Mouse (Mus musculus) lung, adult 2 months (tissue): ENCODE results near the gene Eps15. TPM values are rescaled to one million over a fixed set of nuclear protein-coding genes. Genes with fewer than 3 reads are reported as not detected.

Experiments
- DNase-seq: peaks from one replicate; pipeline ENCODE4 v3.0.0; 2022
- H3K4me1 ChIP-seq: fragments of 200-500 bp; 2 replicates; pipeline ENCODE4 v1.6.1; 2011; ENCODE audit warnings: low read length; ENCODE audit not compliant: control insufficient read depth, insufficient read depth
- H3K4me3 ChIP-seq: fragments of 200-500 bp; replicated peaks from 2 replicates; pipeline ENCODE3; 2011; ENCODE audit warnings: low read depth, mild to moderate bottlenecking, control low read depth, low read length; ENCODE audit errors: extremely low read depth
- CTCF ChIP-seq: fragments of 200-500 bp; IDR thresholded peaks from 2 replicates; pipeline ENCODE4 v1.5.1; 2011; ENCODE audit warnings: mild to moderate bottlenecking, low read length, control low read depth; ENCODE audit not compliant: insufficient read depth
- POLR2A ChIP-seq: fragments of 200-500 bp; IDR thresholded peaks from 2 replicates; pipeline ENCODE4 v1.6.1; 2011; ENCODE audit warnings: low read depth, mild to moderate bottlenecking, control low read depth, low read length, borderline replicate concordance; ENCODE audit errors: extremely low read depth
- WGBS: fragments of 180-500 bp; shearing (Covaris S2); methylation state at CpG from one replicate; pipeline ENCODE4 v1.1.7; 2018; 5-methylcytosine and 5-hydroxymethylcytosine counted together
- polyA plus RNA-seq: library from polyadenylated mRNA; depleted of rRNA; stranded (reverse); fragments of >200 nt; gene quantifications from 2 replicates; pipeline ENCODE4 v1.2.3, GENCODE M21; 2012

Gene Eps15
- polyA plus RNA-seq, 1 experiment = 18.9 TPM

DNA sequence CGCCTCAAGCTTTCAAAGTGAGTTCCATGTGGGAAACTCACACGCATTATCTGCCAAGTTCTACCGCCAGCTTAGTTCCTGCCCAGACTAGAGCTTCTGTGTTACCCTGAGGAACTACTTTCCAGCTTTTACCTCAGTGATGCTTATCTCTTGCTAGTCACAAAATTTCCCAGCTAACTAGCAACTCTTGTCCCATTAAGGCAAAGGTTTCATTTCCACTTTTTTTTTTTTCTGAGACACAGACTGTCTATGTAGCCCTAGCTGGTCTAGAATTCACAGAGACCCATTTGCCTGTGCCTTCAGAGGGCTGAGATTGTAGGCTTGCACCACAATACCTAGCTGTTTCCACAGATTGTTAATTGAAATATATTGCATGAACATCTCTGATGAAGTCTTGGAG is 12.6 kb upstream of the Eps15 start:
- TF ChIP-seq POLR2A (no peak), CTCF (no peak)
- Histone ChIP-seq H3K4me1 (no peaks in the 10 kb centered on the region), H3K4me3 (no peak overlapping the region)
- DNase-seq = no peak
- 85% methylated on average over 3 of the region's 3 CpGs for WGBS

DNA sequence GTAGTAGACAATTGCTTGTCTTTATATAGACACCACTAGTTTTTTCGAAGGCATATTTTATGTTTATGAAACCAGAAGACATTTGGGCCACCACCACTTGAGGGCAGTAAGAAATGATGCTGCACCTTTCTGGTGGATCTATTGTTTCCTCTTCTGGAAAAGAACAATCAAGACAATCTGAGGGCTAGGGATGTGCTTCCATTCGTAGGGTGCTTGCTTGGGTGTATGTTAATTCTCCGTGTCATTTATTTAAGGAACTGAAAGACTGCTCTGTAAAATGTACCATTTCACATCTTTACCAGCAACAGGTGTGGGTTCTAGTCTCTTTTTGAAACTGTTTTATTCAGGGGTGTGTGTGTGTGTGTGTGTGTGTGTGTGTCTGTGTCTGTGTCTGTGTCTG is 11.2 kb upstream of the Eps15 start:
- TF ChIP-seq POLR2A = no peak
- no peak for TF ChIP-seq CTCF
- Histone ChIP-seq H3K4me1 (no peaks in the 10 kb centered on the region; the same call in 1 of the 2 replicates), H3K4me3 (no peak overlapping the region)
- WGBS = 63% methylated on average over 3 of the region's 3 CpGs
- no peak for DNase-seq

DNA sequence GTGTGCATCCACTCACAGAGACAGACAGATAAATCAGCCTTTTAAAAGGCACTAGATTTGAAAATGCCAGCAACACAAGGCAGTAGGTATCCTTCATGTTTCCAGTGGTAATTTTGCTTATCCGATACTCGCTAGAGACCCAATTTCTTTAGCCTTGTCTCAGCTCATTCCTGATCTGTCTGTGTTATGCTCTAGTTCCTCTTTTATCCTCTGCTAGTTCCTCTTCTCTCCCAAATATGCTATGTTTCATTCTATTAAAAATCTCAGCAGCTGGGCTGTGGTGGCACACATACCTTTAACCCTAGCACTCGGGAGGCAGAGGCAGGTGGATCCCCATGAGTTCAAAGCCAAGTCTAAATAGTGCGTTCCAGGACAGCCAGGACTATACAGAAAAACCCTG is 8.3 kb upstream of the Eps15 start:
- 86% methylated on average over 4 of the region's 4 CpGs for WGBS
- TF ChIP-seq POLR2A = no peak
- TF ChIP-seq CTCF = no peak
- no peak for DNase-seq
- H3K4me1 ChIP-seq = no peaks in the 10 kb centered on the region; the same call in 1 of the 2 replicates
- H3K4me3 ChIP-seq = no peak overlapping the region

GRCm38 (mm10) chr4:109273586-109274240 is 6.4 kb upstream of the Eps15 start:
- H3K4me3 ChIP-seq = no peak overlapping the region
- DNase-seq = no peak
- 72% methylated on average over 2 of the region's 2 CpGs for WGBS
- no peak for TF ChIP-seq CTCF
- no peak for TF ChIP-seq POLR2A
- no peaks in the 10 kb centered on the region; the same call in 1 of the 2 replicates for H3K4me1 ChIP-seq

- Histone ChIP-seq H3K4me3 (peak overlapping the region; percentile 86), H3K4me1 (peaks cover 12% of the 10 kb centered on the region)
- TF ChIP-seq CTCF (no peak), POLR2A (no peak)
- under 1% methylated on average over 74 of the region's 85 CpGs for WGBS
- DNase-seq = peak; percentile 59
Observed at GRCm38 (mm10) chr4:109280459-109281160, 542 bp downstream of the Eps15 start.

GRCm38 (mm10) chr4:109281161-109281560 is 1.1 kb downstream of the Eps15 start:
- DNase-seq = no peak
- H3K4me3 ChIP-seq = peak overlapping the region; percentile 86
- no peak for TF ChIP-seq POLR2A
- TF ChIP-seq CTCF = no peak
- 8% methylated on average over 4 of the region's 4 CpGs for WGBS
- H3K4me1 ChIP-seq = peaks cover 12% of the 10 kb centered on the region

- peaks cover 12% of the 10 kb centered on the region for H3K4me1 ChIP-seq
- 55% methylated on average over 1 of the region's 1 CpGs for WGBS
- H3K4me3 ChIP-seq = peak overlapping the region; percentile 9
- no peak for TF ChIP-seq CTCF
- no peak for TF ChIP-seq POLR2A
- no peak for DNase-seq
Observed at GRCm38 (mm10) chr4:109281946-109282345, 1.9 kb downstream of the Eps15 start.

- no peaks in the 10 kb centered on the region; the same call in none of the 2 replicates for H3K4me1 ChIP-seq
- TF ChIP-seq CTCF = no peak
- TF ChIP-seq POLR2A = no peak
- H3K4me3 ChIP-seq = no peak overlapping the region
- no peak for DNase-seq
Observed at GRCm38 (mm10) chr4:109294629-109295028, 14.6 kb downstream of the Eps15 start.

DNA sequence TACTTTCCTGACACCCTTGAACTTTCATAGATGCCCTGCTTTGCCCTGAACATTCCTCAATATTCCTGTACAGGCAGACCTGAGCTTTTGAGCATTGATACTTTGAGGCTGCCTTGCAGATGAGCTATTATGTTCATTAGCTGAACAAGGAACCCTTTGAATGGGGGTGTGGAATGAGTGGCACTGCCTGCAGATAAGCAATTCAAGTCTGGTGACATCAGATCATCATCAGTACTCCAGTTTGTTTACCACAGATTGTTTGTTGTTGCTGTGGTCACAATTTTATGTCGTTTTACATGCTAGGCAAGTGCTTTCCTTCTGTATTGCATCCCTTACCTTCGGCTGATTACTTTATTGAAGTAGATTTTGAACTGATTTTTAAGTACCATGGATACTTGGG is 16.4 kb downstream of the Eps15 start:
- H3K4me3 ChIP-seq = no peak overlapping the region
- DNase-seq = no peak
- TF ChIP-seq CTCF (no peak), POLR2A (no peak)
- no peaks in the 10 kb centered on the region; the same call in none of the 2 replicates for H3K4me1 ChIP-seq
- WGBS = 52% methylated on average over 2 of the region's 2 CpGs

DNA sequence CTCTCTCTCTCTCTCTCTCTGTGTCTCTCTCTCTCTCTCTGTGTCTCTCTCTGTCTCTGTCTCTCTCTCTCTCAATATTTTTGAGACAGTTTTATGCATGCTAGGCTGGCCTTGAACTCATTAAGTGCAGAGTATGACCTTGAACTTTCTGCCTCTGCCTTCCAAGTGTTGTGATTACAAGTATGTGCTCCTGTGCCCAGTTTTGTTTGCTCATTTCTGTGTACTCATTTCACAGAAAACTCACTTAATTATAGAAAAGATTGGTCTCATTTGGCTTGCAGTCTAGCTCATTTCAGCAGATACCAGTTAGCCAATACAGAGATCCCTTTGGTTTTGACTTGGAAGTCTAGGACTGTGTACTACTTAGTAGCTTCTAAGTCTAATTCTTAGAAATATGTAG is 19.1 kb downstream of the Eps15 start:
- no peak for DNase-seq
- Histone ChIP-seq H3K4me1 (peaks cover 2% of the 10 kb centered on the region), H3K4me3 (no peak overlapping the region)
- TF ChIP-seq POLR2A (no peak), CTCF (no peak)
